Mouse (Mus musculus): ENCODE results near the gene Prss36. TPM values are rescaled to one million over a fixed set of nuclear protein-coding genes. Genes with fewer than 3 reads are reported as not detected.
A peak's percentile ranks its signal among the peaks of the same experiment; 100 is the strongest.

The Prss36 gene
- total and polyA plus RNA-seq, 3 experiments: 6.1 to 8.3 (median 7.7) TPM

GRCm38 (mm10) chr7:127952864-127953581 is 6.5 kb upstream of the Prss36 start:
- H3K27me3 ChIP-seq (replicated peaks): peaks cover 50% of the 10 kb centered on the region
- in situ Hi-C loops (cut with MboI; ENCODE audit: low pct_ligation_motif_present, low pct_unique_long_range_greater_than_20kb, low sequenced_read_pairs): no loop called here
- peaks cover 0 to 4% of the 10 kb centered on the region in 2 experiments; a peak in 1 of 4 replicates for H3K4me1 ChIP-seq (ENCODE audit: control insufficient read depth in 1 of 2, insufficient read depth in 2 of 2)
- no peaks in the 10 kb centered on the region for H3K9me3 ChIP-seq (replicated peaks; ENCODE audit: low read length)
- no peaks in the 10 kb centered on the region for H3K36me3 ChIP-seq (replicated peaks in 1 of 2; ENCODE audit: control insufficient read depth in 1 of 2, insufficient read depth in 1 of 2, low read length in 1 of 2)
- no peak overlapping the region for H3K27ac ChIP-seq (ENCODE audit: insufficient read depth, low read depth)
- dilution Hi-C loops (cut with MboI; ENCODE audit: extremely low pct_ligation_motif_present, extremely low pct_unique_long_range_greater_than_20kb, low sequenced_read_pairs): no loop called here
- TF ChIP-seq HCFC1 (IDR thresholded peaks at IDR 0.05; ENCODE audit: low read depth, low read length) (no peak), TBP (conservative IDR thresholded peaks at IDR 0.05; ENCODE audit: low read depth, low read length) (no peak), MAZ (IDR thresholded peaks at IDR 0.05; ENCODE audit: low read depth, low read length) (no peak), MXI1 (IDR thresholded peaks at IDR 0.05; ENCODE audit: low read depth, low read length) (no peak), RAD21 (IDR thresholded peaks at IDR 0.05; ENCODE audit: low read depth, low read length) (no peak), NELFE (IDR thresholded peaks at IDR 0.05; ENCODE audit: low read depth, low read length) (no peak), ETS1 (conservative IDR thresholded peaks at IDR 0.05; ENCODE audit: low read depth, low read length) (no peak), ZMIZ1 (IDR thresholded peaks at IDR 0.05; ENCODE audit: low read depth, low read length) (no peak), GABPA (IDR thresholded peaks at IDR 0.05; ENCODE audit: insufficient replicate concordance, low read depth, low read length) (no peak), SIN3A (IDR thresholded peaks at IDR 0.05; ENCODE audit: low read length) (no peak), USF1 (IDR thresholded peaks at IDR 0.05; ENCODE audit: low read depth, low read length) (no peak), POLR2A (IDR thresholded peaks at IDR 0.05; ENCODE audit: low read depth, low read length) (no peak), E2F4 (IDR thresholded peaks at IDR 0.05; ENCODE audit: insufficient replicate concordance, low read depth, low read length) (no peak), JUN (IDR thresholded peaks at IDR 0.05; ENCODE audit: insufficient read depth, low read depth, low read length) (no peak), ZNF384 (IDR thresholded peaks at IDR 0.05; ENCODE audit: low read depth, low read length) (no peak)
- no peaks in the 10 kb centered on the region for H3K79me2 ChIP-seq (replicated peaks; ENCODE audit: control insufficient read depth, extremely low read depth, insufficient read depth, poor library complexity, severe bottlenecking)
- no peak for DNase-seq (ENCODE audit: extremely low read depth)
- peak overlapping the region; percentile 61 for H3K4me2 ChIP-seq (ENCODE audit: insufficient read depth, low read depth, poor library complexity, severe bottlenecking)
- H3K9ac ChIP-seq (ENCODE audit: insufficient read depth, low read depth): no peak overlapping the region
- no peak overlapping the region for H3K4me3 ChIP-seq (replicated peaks in 1 of 3; ENCODE audit: low read depth in 2 of 3, low read length in 2 of 3, poor library complexity in 1 of 3)

- no peak for DNase-seq (ENCODE audit: extremely low read depth)
- Histone ChIP-seq H3K27ac (ENCODE audit: insufficient read depth, low read depth) (no peak overlapping the region), H3K4me2 (ENCODE audit: insufficient read depth, low read depth, poor library complexity, severe bottlenecking) (no peak overlapping the region), H3K36me3 (replicated peaks in 1 of 2; ENCODE audit: control insufficient read depth in 1 of 2, insufficient read depth in 1 of 2, low read length in 1 of 2) (no peaks in the 10 kb centered on the region), H3K4me1 (ENCODE audit: control insufficient read depth in 1 of 2, insufficient read depth in 2 of 2) (no peaks in the 10 kb centered on the region), H3K4me3 (replicated peaks in 1 of 3; ENCODE audit: low read depth in 2 of 3, low read length in 2 of 3, poor library complexity in 1 of 3) (no peak overlapping the region), H3K9ac (ENCODE audit: insufficient read depth, low read depth) (no peak overlapping the region), H3K27me3 (replicated peaks) (peaks cover 64% of the 10 kb centered on the region), H3K9me3 (replicated peaks; ENCODE audit: low read length) (no peaks in the 10 kb centered on the region), H3K79me2 (replicated peaks; ENCODE audit: control insufficient read depth, extremely low read depth, insufficient read depth, poor library complexity, severe bottlenecking) (no peaks in the 10 kb centered on the region)
- in situ Hi-C loops (cut with MboI; ENCODE audit: low pct_ligation_motif_present, low pct_unique_long_range_greater_than_20kb, low sequenced_read_pairs): no loop called here
- dilution Hi-C loops (cut with MboI; ENCODE audit: extremely low pct_ligation_motif_present, extremely low pct_unique_long_range_greater_than_20kb, low sequenced_read_pairs): no loop called here
- TF ChIP-seq MAX (IDR thresholded peaks at IDR 0.05; ENCODE audit: low read length) (no peak), IRF4 (IDR thresholded peaks at IDR 0.05; ENCODE audit: low read depth, low read length) (no peak), CTCF (conservative IDR thresholded peaks at IDR 0.05 in 1 of 2, IDR thresholded peaks at IDR 0.05 in 1 of 2; ENCODE audit: low read depth in 2 of 2, low read length in 2 of 2) (no peak), BHLHE40 (IDR thresholded peaks at IDR 0.05; ENCODE audit: low read depth, low read length) (no peak), MAZ (IDR thresholded peaks at IDR 0.05; ENCODE audit: low read depth, low read length) (no peak), RCOR1 (conservative IDR thresholded peaks at IDR 0.05; ENCODE audit: low read depth, low read length) (no peak), JUN (IDR thresholded peaks at IDR 0.05; ENCODE audit: insufficient read depth, low read depth, low read length) (no peak), TCF12 (IDR thresholded peaks at IDR 0.05; ENCODE audit: low read depth, low read length) (no peak), RAD21 (IDR thresholded peaks at IDR 0.05; ENCODE audit: low read depth, low read length) (no peak), ZNF384 (IDR thresholded peaks at IDR 0.05; ENCODE audit: low read depth, low read length) (no peak)
Measured at GRCm38 (mm10) chr7:127944614-127945013, 1.9 kb downstream of the Prss36 start.
